Mouse (Mus musculus): ENCODE data around the gene Slco2a1. TPM values are rescaled to one million over a fixed set of nuclear protein-coding genes. Genes with fewer than 3 reads are reported as not detected.

The Slco2a1 gene
- polyA plus RNA-seq, 2 experiments from 2014 or later: 0.27 TPM; not detected in 1

GRCm38 (mm10) chr9:103120231-103120630, 131.7 kb downstream of the Slco2a1 start:
- ATAC-seq: no peak

GRCm38 (mm10) chr9:103121546-103121945, 133.0 kb downstream of the Slco2a1 start:
- ATAC-seq: no peak

- no peak for ATAC-seq
Observed at GRCm38 (mm10) chr9:103124746-103125145, 136.2 kb downstream of the Slco2a1 start.

DNA sequence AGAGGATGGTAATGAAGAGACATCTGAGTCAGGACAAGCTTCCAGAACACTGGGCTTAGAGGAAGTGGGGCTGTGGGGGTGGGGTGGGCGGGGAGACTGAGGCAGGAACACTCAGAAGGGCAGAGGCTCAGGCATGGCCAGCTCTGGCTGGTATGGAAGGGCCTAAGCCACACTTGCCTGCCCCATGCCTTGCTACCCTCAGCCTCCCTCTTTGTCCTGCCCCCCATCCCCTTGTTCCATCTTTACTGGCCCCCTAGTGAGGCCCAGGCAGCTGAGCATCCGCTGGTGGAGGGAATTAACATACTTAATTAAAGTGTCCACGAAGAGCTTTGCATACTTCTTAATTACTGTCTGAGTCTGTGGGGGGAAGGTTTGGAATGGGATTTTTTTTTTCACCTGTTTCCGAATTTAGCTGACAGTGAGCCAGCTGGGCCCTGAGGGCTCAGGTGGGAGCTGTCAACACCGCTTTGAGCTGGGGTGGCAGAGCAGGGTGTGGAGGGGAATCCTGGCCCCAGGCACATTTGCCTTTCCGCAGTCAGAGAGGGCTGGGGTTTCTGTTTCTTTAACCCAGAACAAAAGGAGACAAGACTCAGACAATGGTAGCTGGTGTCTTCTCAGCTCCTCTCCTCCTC, 145.1 kb downstream of the Slco2a1 start:
- no peak for ATAC-seq

DNA sequence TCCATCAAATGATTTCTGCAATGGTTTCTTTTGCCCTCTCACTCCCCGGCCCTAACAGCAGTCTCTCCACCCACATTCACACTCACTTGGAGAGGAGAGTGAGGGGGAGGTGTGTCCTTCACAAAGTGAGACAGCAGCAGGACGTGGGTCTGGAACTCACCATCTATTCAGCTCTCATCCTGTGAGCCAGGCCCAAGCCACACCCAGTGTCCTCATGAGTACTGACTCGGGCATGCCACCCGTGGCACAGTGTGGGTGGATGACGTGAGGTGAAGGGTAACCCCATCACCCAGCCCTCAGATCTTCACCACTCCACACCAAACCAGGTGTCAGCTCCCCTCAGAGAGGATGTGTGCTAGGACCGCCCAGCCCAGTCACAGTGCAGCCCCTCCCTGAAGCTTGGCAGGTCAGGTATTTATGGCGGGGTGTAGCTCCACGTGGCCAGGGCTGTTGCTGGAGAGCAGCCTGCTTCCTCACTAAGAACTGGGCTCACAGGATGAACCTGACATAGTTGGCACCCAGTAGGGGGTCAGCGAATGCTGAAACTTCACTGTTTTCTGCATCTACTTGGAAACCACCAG, 146.0 kb downstream of the Slco2a1 start:
- no peak for ATAC-seq

- no peak for ATAC-seq
Observed at GRCm38 (mm10) chr9:103139481-103139880, 151.0 kb downstream of the Slco2a1 start.

DNA sequence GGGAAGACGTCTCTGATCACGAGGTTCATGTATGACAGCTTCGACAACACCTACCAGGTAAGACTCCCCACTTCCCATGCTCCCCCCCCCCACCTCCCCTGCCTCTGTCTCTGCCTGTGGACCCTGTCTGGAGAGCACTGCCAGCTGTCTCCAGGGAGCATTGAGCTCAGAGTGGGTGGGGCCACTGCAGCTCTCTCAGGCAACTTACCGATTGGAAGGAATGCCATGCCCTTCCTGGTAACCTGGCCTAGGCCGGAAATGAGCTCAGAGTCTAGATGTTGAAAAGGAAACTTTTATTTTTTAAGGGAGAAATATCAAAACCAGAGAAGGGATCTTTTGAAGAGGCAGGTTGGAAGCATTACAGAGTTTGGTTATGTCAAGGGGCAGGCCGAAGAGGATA, 151.9 kb downstream of the Slco2a1 start:
- no peak for ATAC-seq

DNA sequence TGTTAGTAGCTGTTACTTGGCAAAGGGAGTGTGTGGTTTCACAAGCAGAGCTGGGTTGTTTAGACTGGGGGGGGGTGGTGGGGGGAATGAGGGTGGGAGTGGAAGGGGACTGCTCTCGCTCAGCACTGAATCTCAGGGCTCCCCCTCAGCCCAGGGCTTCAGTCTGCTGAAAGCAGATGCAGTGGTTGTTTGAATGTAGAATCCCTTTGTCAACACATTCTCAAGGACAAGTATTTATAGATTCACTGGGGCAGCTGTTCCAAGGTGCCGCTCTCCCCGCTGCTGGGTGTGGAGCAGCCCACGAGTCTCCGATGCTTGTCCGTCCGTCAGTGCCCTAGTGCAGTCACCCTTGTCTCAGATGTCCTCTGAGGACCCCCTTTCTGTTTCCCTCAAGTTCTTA, 152.8 kb downstream of the Slco2a1 start:
- ATAC-seq: no peak

- no peak for ATAC-seq
Observed at GRCm38 (mm10) chr9:103143881-103144280, 155.4 kb downstream of the Slco2a1 start.

GRCm38 (mm10) chr9:103145351-103145750, 156.8 kb downstream of the Slco2a1 start:
- no peak for ATAC-seq

Other genes starting within 250 kb of the Slco2a1 start
- gene Ryk, start 153.8 kb upstream of the Slco2a1 start, polyA plus RNA-seq (2017; shearing (Covaris generic)): 1 to 10 TPM in 1 of 2 experiments, under 1 TPM in 1; 0.95 to 1.2 TPM
- 1 to 10 TPM in 1 of 2 experiments, under 1 TPM in 1; 0.09 to 4.9 TPM for gene Rab6b, start 123.1 kb downstream of the Slco2a1 start, polyA plus RNA-seq (2017; shearing (Covaris generic))
- gene Srprb, start 213.4 kb downstream of the Slco2a1 start, polyA plus RNA-seq (2017; shearing (Covaris generic)): 10 to 100 TPM; 22.9 to 28.7 TPM
- 1 to 10 TPM; 1.1 to 1.2 TPM for gene Gm20425, start 241.6 kb downstream of the Slco2a1 start, polyA plus RNA-seq (2017; shearing (Covaris generic))
- gene Trf, start 241.7 kb downstream of the Slco2a1 start, polyA plus RNA-seq (2017; shearing (Covaris generic)): 1 to 10 TPM; 1.3 to 1.9 TPM

All from activated CD4-positive, CD25-positive, alpha-beta regulatory T cell, adult 4 months (primary cell).